Comparison of ENCODE assay signal across 15 mouse cellular contexts in genomic region chr2:72746476-72747215, GRCm38 (mm10).
DNase-seq lines count a peak whose midpoint lies in the region; ATAC-seq and TF ChIP-seq lines count a peak whose summit lies in the region.
"Had no signal": no experiment of that assay in that cellular context is flagged by ENCODE, and none has a peak within 500 bp of the region (broad histone marks: within the 10 kb centered on the region; RNA-seq: fewer than 3 reads in every experiment).

No protein-coding gene starts in this region.

- no peaks in the 10 kb centered on the region; the same call in 1 of the 2 replicates for H3K9me3 ChIP-seq in heart, embryonic 12.5 days (replicated peaks)
- no peaks in the 10 kb centered on the region for H3K9me3 ChIP-seq in limb, embryonic 10.5 days (replicated peaks)
- peaks cover 5% of the 10 kb centered on the region; the same call in 1 of the 2 replicates for H3K9me3 ChIP-seq in liver, postnatal 0 days (ENCODE audit: low read length)

- H3K36me3 ChIP-seq in heart, embryonic 12.5 days, result no peaks in the 10 kb centered on the region
- no peaks in the 10 kb centered on the region for H3K36me3 ChIP-seq in limb, embryonic 10.5 days
- no peaks in the 10 kb centered on the region for H3K36me3 ChIP-seq in liver, postnatal 0 days (replicated peaks; ENCODE audit: insufficient read depth, low read length)

- WGBS in heart, embryonic 12.5 days, result 85% methylated on average over 16 of the region's 16 CpGs
- 33% methylated on average over 16 of the region's 16 CpGs for WGBS in cerebellum, adult 2 months
- whole genome bisulfite sequencing in limb, embryonic 10.5 days, result 63% methylated on average over 16 of the region's 16 CpGs
- 89% methylated on average over 16 of the region's 16 CpGs for WGBS in liver, postnatal 0 days (ENCODE audit: insufficient replicate concordance)

- TF ChIP-seq CTCF in cerebellum, adult 2 months (IDR thresholded peaks at IDR 0.05; ENCODE audit: borderline replicate concordance, insufficient read depth, low read depth, low read length), result no peak
- TF ChIP-seq CTCF in liver, postnatal 0 days (IDR thresholded peaks at IDR 0.05; ENCODE audit: low read depth), result no peak

- H3K4me2 ChIP-seq in heart, embryonic 12.5 days, result no peak overlapping the region
- H3K4me2 ChIP-seq in liver, postnatal 0 days (ENCODE audit: low read depth, low read length), result no peak overlapping the region

- no peak overlapping the region for H3K9ac ChIP-seq in heart, embryonic 12.5 days
- no peak overlapping the region for H3K9ac ChIP-seq in liver, postnatal 0 days (replicated peaks)

- H3K27me3 ChIP-seq in heart, embryonic 12.5 days (replicated peaks), result no peaks in the 10 kb centered on the region
- no peaks in the 10 kb centered on the region for H3K27me3 ChIP-seq in cerebellum, adult 2 months (ENCODE audit: control insufficient read depth, insufficient read depth, low read length)
- no peaks in the 10 kb centered on the region for H3K27me3 ChIP-seq in limb, embryonic 10.5 days (ENCODE audit: low read depth, poor library complexity, severe bottlenecking)
- no peaks in the 10 kb centered on the region for H3K27me3 ChIP-seq in liver, postnatal 0 days (ENCODE audit: insufficient read depth, low read length)

- H3K4me1 ChIP-seq in heart, embryonic 12.5 days (replicated peaks), result peaks cover 11% of the 10 kb centered on the region
- peaks cover 19% of the 10 kb centered on the region for H3K4me1 ChIP-seq in cerebellum, adult 2 months (ENCODE audit: control insufficient read depth, insufficient read depth, low read length)
- H3K4me1 ChIP-seq in limb, embryonic 10.5 days, result peaks cover 19% of the 10 kb centered on the region
- no peaks in the 10 kb centered on the region for H3K4me1 ChIP-seq in liver, postnatal 0 days (ENCODE audit: insufficient read depth)

- no peak for ATAC-seq in heart, embryonic 12.5 days (ENCODE audit: insufficient number of reproducible peaks, low FRiP score)
- no peak for ATAC-seq in liver, postnatal 0 days
- ATAC-seq: intestine, embryonic 16.5 days had no signal

- peak; percentile 78 for DNase-seq in heart, adult 11 months
- peak; percentile 16 for DNase-seq in ZHBTc4 (ENCODE audit: low read depth, low spot score)
- DNase-seq in cerebellum, adult 2 months, result peak; percentile 45 to 64
- peak; percentile 48 for DNase-seq in limb, embryonic 10.5 days (ENCODE audit: low spot score)
- DNase-seq in gastrocnemius, postnatal 10 days, result no peak
- DNase-seq in right cerebral cortex, postnatal 14 days, result no peak
- no peak for DNase-seq in liver, postnatal 0 days
- DNase-seq: heart, postnatal 4 days; kidney, postnatal 14 days; lung, adult 18-20 months; right cerebral cortex, postnatal 4 days; thymus, postnatal 25 days had no signal

- H3K4me3 ChIP-seq in heart, embryonic 12.5 days, result no peak overlapping the region
- no peak overlapping the region for H3K4me3 ChIP-seq in cerebellum, adult 2 months (replicated peaks; ENCODE audit: insufficient read depth, low read depth, low read length)
- H3K4me3 ChIP-seq in limb, embryonic 10.5 days, result no peak overlapping the region
- H3K4me3 ChIP-seq in liver, postnatal 0 days (ENCODE audit: low read depth, low read length), result no peak overlapping the region

- TF ChIP-seq EP300 in liver, postnatal 0 days (IDR thresholded peaks at IDR 0.05; ENCODE audit: low read depth), result no peak

- TF ChIP-seq POLR2A in cerebellum, adult 2 months (IDR thresholded peaks at IDR 0.05; ENCODE audit: borderline replicate concordance, insufficient read depth, low read length), result no peak

- H3K27ac ChIP-seq in heart, embryonic 12.5 days (ENCODE audit: poor library complexity, severe bottlenecking), result no peak overlapping the region
- H3K27ac ChIP-seq in cerebellum, adult 2 months (ENCODE audit: insufficient read depth, low read length), result no peak overlapping the region
- H3K27ac ChIP-seq in limb, embryonic 10.5 days, result no peak overlapping the region
- H3K27ac ChIP-seq in liver, postnatal 0 days (ENCODE audit: low read depth), result no peak overlapping the region
- H3K27ac ChIP-seq: macrophage had no signal

Comparison
In these comparisons a context has a peak if more than half of its experiments do, and no peak if none do; other contexts are left out.
1. DNase-seq: peak in heart, adult 11 months (single experiment), ZHBTc4 (single experiment), cerebellum, adult 2 months (2 of 2) and limb, embryonic 10.5 days (single experiment); none in gastrocnemius, postnatal 10 days (single experiment), right cerebral cortex, postnatal 14 days (single experiment) and liver, postnatal 0 days (single experiment).